Mouse (Mus musculus) kidney, embryonic 15.5 days (tissue): ENCODE data around the gene Zfp322a. TPM values are rescaled to one million over a fixed set of nuclear protein-coding genes. Genes with fewer than 3 reads are reported as not detected.
"Not testable (repeated sequence)": the region's sequence is repeated elsewhere in the genome, so short reads cannot be mapped to it uniquely, and the experiment has no call there.

Experiments used
- ATAC-seq: fragments of 200-750 bp; cut with Nextera tagmentation; replicated peaks from 2 replicates; pipeline ENCODE4 v1.8.0; 2017; ENCODE audit warnings: moderate TSS enrichment; ENCODE audit not compliant: low FRiP score
- H3K27ac ChIP-seq: fragments of 300-500 bp; sonication (generic); 2 replicates; pipeline ENCODE4 v1.5.1; 2015; ENCODE audit warnings: mild to moderate bottlenecking, inconsistent platforms
- H3K27me3 ChIP-seq: fragments of 300-500 bp; sonication (generic); 2 replicates; pipeline ENCODE4 v1.6.1; 2015; ENCODE audit warnings: inconsistent platforms
- H3K36me3 ChIP-seq: fragments of 300-500 bp; sonication (generic); 2 replicates; pipeline ENCODE4 v1.6.1; 2015; ENCODE audit warnings: inconsistent platforms
- H3K4me1 ChIP-seq: fragments of 300-500 bp; sonication (generic); 2 replicates; pipeline ENCODE4 v1.6.1; 2015; ENCODE audit warnings: inconsistent platforms
- H3K4me2 ChIP-seq: fragments of 300-500 bp; sonication (generic); 2 replicates; pipeline ENCODE4 v1.6.1; 2015; ENCODE audit warnings: moderate library complexity, mild to moderate bottlenecking, inconsistent platforms
- H3K4me3 ChIP-seq: fragments of 300-500 bp; sonication (generic); replicated peaks from 2 replicates; pipeline ENCODE4 v1.5.1; 2015; ENCODE audit warnings: mild to moderate bottlenecking, inconsistent platforms
- H3K9ac ChIP-seq: fragments of 300-500 bp; sonication (generic); 2 replicates; pipeline ENCODE4 v1.6.1; 2015; ENCODE audit warnings: mild to moderate bottlenecking, inconsistent platforms
- H3K9me3 ChIP-seq: fragments of 300-500 bp; sonication (generic); replicated peaks from 2 replicates; pipeline ENCODE4 v1.6.1; 2016; ENCODE audit warnings: inconsistent platforms
- WGBS: fragments of 180-500 bp; shearing (Covaris S2); methylation state at CpG from one replicate; pipeline ENCODE4 v1.1.7; 2015; ENCODE audit warnings: mixed read lengths; 5-methylcytosine and 5-hydroxymethylcytosine counted together
- polyA plus RNA-seq: library from polyadenylated mRNA; unstranded; fragments of >200 nt; fragmentation: Nextera tagmentation; extraction: Ambion mirVana; gene quantifications from 2 replicates; pipeline ENCODE4 v1.2.1, GENCODE M21; 2015

Zfp322a gene
- polyA plus RNA-seq, 1 experiment from 2014 or later = 48.9 TPM

DNA sequence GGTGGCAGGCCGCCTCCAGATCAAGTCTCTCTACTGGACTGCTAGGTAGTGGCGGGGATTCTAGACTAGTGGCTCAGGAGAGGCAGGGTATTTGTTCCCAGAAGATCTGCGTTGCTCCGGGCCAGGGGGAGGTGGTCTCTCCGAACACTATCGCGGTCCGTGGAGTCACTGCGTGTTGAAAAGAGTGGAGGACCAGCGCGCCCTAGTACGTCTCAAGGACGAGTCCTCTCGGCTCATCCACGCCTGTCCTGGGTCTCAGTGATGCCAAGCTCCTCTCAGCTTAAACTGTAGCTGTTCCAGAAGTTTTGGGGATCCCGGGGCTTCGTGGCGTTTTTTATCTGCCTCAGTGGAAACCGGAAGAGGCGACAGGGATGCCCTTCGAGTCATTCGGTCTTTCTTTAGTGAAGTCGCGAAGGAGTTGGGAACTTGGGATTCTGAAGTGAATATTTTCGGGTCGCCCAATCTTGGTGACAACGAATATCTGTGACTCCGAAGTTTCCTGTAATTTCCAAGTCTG is 59.5 kb downstream of the Zfp322a start:
- ATAC-seq = peak; percentile 25; the same call in 1 of the 2 replicates
- Histone ChIP-seq H3K4me3 (peak overlapping the region; percentile 44), H3K4me2 (peak overlapping the region; percentile 65), H3K4me1 (peaks cover 23% of the 10 kb centered on the region), H3K9ac (peak overlapping the region; percentile 23; the same call in 1 of the 2 replicates), H3K27me3 (peaks cover 80% of the 10 kb centered on the region), H3K9me3 (no peaks in the 10 kb centered on the region), H3K36me3 (no peaks in the 10 kb centered on the region), H3K27ac (no peak overlapping the region)
- WGBS = under 1% methylated on average over 28 of the region's 28 CpGs

DNA sequence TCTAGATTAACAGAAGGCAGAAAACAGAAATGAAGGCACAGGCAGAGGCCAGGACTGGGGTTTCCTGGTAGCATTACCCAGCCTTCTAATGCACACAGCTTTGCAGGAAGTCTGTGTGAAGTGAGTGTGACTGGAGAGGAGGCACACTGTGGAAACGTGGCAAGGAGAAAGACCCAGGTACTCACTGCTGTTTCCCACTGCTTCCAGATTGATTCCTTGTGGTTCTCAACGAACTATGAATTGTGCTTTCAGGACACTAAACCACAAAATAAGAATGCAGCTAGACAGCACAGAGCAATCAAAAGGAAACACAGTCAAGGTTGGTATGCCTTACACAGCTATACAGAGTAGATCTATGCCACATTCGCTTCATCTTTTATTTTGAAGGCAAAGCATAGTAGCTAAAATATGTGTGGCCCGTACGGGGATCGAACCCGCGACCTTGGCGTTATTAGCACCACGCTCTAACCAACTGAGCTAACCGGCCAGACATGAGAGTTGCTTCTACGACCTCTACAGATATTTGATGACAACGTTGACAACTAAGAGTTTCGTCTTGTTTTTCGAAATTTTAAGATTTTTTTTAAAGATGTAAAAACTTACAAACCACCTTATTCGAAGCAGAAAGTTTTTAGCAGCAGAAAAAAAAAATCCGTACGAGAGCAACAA is 60.2 kb downstream of the Zfp322a start:
- peaks cover 73% of the 10 kb centered on the region for H3K27me3 ChIP-seq
- ATAC-seq = not testable (repeated sequence)
- WGBS = 3% methylated on average over 18 of the region's 18 CpGs

DNA sequence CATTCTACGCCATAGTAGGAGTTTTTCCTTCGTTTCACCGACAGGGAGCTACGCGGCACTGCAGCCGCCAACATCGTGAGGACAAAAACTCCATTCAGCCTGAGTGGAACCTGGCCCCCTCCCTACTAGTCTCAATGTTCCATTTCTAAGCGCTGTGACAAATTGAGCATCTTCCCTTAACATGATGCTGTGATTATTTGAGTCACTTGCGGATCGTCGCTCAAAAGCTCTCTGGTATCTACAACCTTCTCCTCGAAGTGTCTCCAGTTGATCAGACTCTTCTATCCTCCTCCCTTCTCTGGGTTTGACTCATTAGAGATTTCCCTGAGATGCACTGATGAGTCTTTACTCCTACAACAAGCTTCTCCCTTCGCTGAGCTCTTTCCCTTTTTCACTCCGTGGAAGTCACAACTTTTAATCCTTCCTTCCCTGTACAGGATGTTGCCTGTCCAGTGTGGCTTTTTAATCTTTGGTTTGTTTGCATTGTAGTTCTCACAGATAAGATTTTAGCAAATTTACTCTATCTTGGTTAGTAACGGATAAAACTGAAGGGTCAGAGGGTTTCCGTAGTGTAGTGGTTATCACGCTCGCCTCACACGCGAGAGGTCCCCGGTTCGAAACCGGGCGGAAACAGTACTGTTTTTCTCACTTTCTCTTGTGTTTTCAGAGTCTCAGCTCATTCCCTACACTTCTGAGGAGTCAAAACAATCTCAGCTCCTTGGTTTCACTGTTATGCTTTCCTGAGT is 61.8 kb downstream of the Zfp322a start:
- H3K27me3 ChIP-seq = peaks cover 66% of the 10 kb centered on the region
- H3K4me2 ChIP-seq = peak overlapping the region; percentile 56
- no peaks in the 10 kb centered on the region for H3K9me3 ChIP-seq
- peak overlapping the region; percentile 40 for H3K4me3 ChIP-seq
- ATAC-seq = peak; percentile 59; the same call in 1 of the 2 replicates
- no peak overlapping the region for H3K27ac ChIP-seq
- WGBS = 2% methylated on average over 24 of the region's 24 CpGs
- no peak overlapping the region for H3K9ac ChIP-seq
- H3K36me3 ChIP-seq = no peaks in the 10 kb centered on the region
- peaks cover 11% of the 10 kb centered on the region for H3K4me1 ChIP-seq

More for the DNA sequence above, 60.2 kb downstream of the Zfp322a start:
- peak overlapping the region; percentile 65 for H3K4me2 ChIP-seq
- H3K4me3 ChIP-seq = peak overlapping the region; percentile 44
- not testable (repeated sequence) for H3K9me3 ChIP-seq, H3K9ac ChIP-seq, H3K36me3 ChIP-seq, H3K27ac ChIP-seq
- H3K4me1 ChIP-seq = peaks cover 23% of the 10 kb centered on the region

DNA sequence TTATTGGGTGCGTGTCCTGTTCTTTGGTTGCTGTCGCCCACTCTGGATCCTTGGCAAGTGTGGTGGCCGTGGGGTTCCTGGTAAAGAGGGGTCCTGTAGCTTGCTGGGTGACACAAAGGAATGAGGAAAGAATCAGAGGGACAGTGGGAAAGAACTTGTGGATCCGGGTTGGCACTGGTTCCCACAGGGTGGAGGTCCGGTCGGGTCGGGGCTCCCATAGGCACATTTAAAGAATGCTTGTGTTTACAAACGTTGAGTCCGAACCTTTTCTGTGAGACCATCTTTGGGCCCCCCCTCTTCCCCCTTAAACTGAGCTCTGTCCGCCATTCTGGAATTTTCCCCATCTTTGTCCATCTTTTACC is 62.3 kb downstream of the Zfp322a start:
- ATAC-seq = no peak
- H3K9ac ChIP-seq = no peak overlapping the region
- WGBS = 13% methylated on average over 10 of the region's 10 CpGs

More for the DNA sequence above, 62.3 kb downstream of the Zfp322a start:
- Histone ChIP-seq H3K36me3 (no peaks in the 10 kb centered on the region), H3K9me3 (no peaks in the 10 kb centered on the region), H3K27me3 (peaks cover 64% of the 10 kb centered on the region), H3K4me1 (peaks cover 11% of the 10 kb centered on the region), H3K4me2 (peak overlapping the region; percentile 56), H3K4me3 (peak overlapping the region; percentile 40), H3K27ac (no peak overlapping the region)

Other genes with a start within 250 kb of the Zfp322a start
- gene Vmn1r218, start 236.1 kb downstream of the Zfp322a start, polyA plus RNA-seq = not detected in 2 replicates
- gene Vmn1r219, start 209.9 kb downstream of the Zfp322a start, polyA plus RNA-seq = not detected in 2 replicates
- gene Vmn1r220, start 181.2 kb downstream of the Zfp322a start, polyA plus RNA-seq = not detected in 2 replicates
- gene Vmn1r221, start 155.1 kb downstream of the Zfp322a start, polyA plus RNA-seq = not detected in 2 replicates
- gene Vmn1r222, start 133.3 kb downstream of the Zfp322a start, polyA plus RNA-seq = not detected in 2 replicates
- not detected in 2 replicates for gene Vmn1r223, start 122.1 kb downstream of the Zfp322a start, polyA plus RNA-seq
- 13.5 and 13.7 TPM in 2 replicates for gene Abt1, start 54.7 kb upstream of the Zfp322a start, polyA plus RNA-seq
- gene Btn1a1, start 96.7 kb upstream of the Zfp322a start, polyA plus RNA-seq = 0.08 and 0.12 TPM in 2 replicates
- gene Btn2a2, start 119.6 kb upstream of the Zfp322a start, polyA plus RNA-seq = 0.55 and 0.71 TPM in 2 replicates
- 7.5 and 7.8 TPM in 2 replicates for gene Hist1h4h, start 161.8 kb upstream of the Zfp322a start, polyA plus RNA-seq
- gene Hist1h2af, start 164.7 kb upstream of the Zfp322a start, polyA plus RNA-seq = 3.3 and 7.3 TPM in 2 replicates
- gene Hist1h3g, start 166.2 kb upstream of the Zfp322a start, polyA plus RNA-seq = 6.6 and 6.9 TPM in 2 replicates
- 0.91 and 1.1 TPM in 2 replicates for gene Hist1h2bh, start 174.2 kb upstream of the Zfp322a start, polyA plus RNA-seq
- gene Hist1h3f, start 174.8 kb upstream of the Zfp322a start, polyA plus RNA-seq = 0.86 and 1.3 TPM in 2 replicates
- 0.96 and 1.3 TPM in 2 replicates for gene Hist1h4f, start 182.4 kb upstream of the Zfp322a start, polyA plus RNA-seq
- gene Hist1h1d, start 184.1 kb upstream of the Zfp322a start, polyA plus RNA-seq = 0.66 and 0.67 TPM in 2 replicates
- 6.5 and 6.7 TPM in 2 replicates for gene Hist1h3e, start 193.2 kb upstream of the Zfp322a start, polyA plus RNA-seq
- 84.7 and 118 TPM in 2 replicates for gene Hist1h2ae, start 202.0 kb upstream of the Zfp322a start, polyA plus RNA-seq
- 10.6 and 10.9 TPM in 2 replicates for gene Hist1h2bg, start 202.2 kb upstream of the Zfp322a start, polyA plus RNA-seq
- 6.0 and 6.9 TPM in 2 replicates for gene Hist1h2bf, start 205.0 kb upstream of the Zfp322a start, polyA plus RNA-seq
- gene Hist1h2ad, start 205.2 kb upstream of the Zfp322a start, polyA plus RNA-seq = 3.6 TPM in 2 replicates
- 6.5 and 7.5 TPM in 2 replicates for gene Hist1h3d, start 206.6 kb upstream of the Zfp322a start, polyA plus RNA-seq
- 123 and 142 TPM in 2 replicates for gene Hist1h4d, start 212.4 kb upstream of the Zfp322a start, polyA plus RNA-seq